Mouse (Mus musculus): ENCODE results near the gene Cpsf7. TPM values are rescaled to one million over a fixed set of nuclear protein-coding genes. Genes with fewer than 3 reads are reported as not detected.
A peak's percentile ranks its signal among the peaks of the same experiment; 100 is the strongest.

Gene Cpsf7
- total and polyA plus RNA-seq, 3 experiments, result 25.6 to 48.8 (median 28.8) TPM

DNA sequence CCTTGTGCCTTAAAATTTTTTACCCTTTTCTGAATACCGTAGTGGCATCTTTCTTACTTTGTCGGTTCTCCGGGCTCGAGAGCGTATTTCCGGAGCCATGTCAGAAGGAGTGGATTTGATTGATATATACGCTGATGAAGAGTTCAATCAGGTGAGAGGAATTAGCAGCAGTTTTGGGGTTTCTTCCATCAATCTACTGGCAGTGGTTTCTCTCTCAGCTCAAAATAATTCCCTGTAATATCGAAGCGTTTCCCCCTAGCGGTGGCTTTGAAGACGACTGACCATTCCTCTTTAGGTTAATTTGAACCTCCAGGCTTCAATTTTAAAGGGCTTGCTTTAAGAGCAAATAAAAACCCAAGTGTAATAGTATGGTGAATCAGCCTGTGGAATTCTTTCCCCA lies 844 bp downstream of the Cpsf7 start, which contains the start of gene Sdhaf2:
Sdhaf2 (minus strand) TSS at position 233 of the 400 bp plus-strand sequence.
- no peak for TF ChIP-seq POLR2AphosphoS2 (IDR thresholded peaks at IDR 0.05; ENCODE audit: low read depth, low read length)
- 0 out of 2 replicates have a peak, but pooled peaks have one; percentile 18 for TF ChIP-seq MAX (IDR thresholded peaks at IDR 0.05; ENCODE audit: low read length)
- no peak for TF ChIP-seq ETS1 (conservative IDR thresholded peaks at IDR 0.05; ENCODE audit: low read depth, low read length)
- no peak for TF ChIP-seq NRF1 (IDR thresholded peaks at IDR 0.05; ENCODE audit: low read depth, low read length)
- 0 out of 2 replicates have a peak, but pooled peaks have one; percentile 12 for TF ChIP-seq IRF4 (IDR thresholded peaks at IDR 0.05; ENCODE audit: low read depth, low read length)
- no peak for TF ChIP-seq MYC (IDR thresholded peaks at IDR 0.05; ENCODE audit: low read depth, low read length)
- 0 out of 2 replicates have a peak, but pooled peaks have one; percentile 35 for TF ChIP-seq TBP (conservative IDR thresholded peaks at IDR 0.05; ENCODE audit: low read depth, low read length)
- no peak for TF ChIP-seq UBTF (IDR thresholded peaks at IDR 0.05; ENCODE audit: low read depth, low read length)
- peak; percentile 87 for TF ChIP-seq SIN3A (IDR thresholded peaks at IDR 0.05; ENCODE audit: low read length)
- 0 out of 2 replicates have a peak, but pooled peaks have one; percentile 63 for TF ChIP-seq E2F4 (IDR thresholded peaks at IDR 0.05; ENCODE audit: insufficient replicate concordance, low read depth, low read length)
- peak; percentile 45 for TF ChIP-seq JUND (conservative IDR thresholded peaks at IDR 0.05; ENCODE audit: low read depth, low read length)
- peak; percentile 62; the same call in 1 of the 2 replicates for TF ChIP-seq CHD1 (IDR thresholded peaks at IDR 0.05; ENCODE audit: low read depth, low read length)
- TF ChIP-seq CTCF (conservative IDR thresholded peaks at IDR 0.05 in 1 of 2, IDR thresholded peaks at IDR 0.05 in 1 of 2; ENCODE audit: low read depth in 2 of 2, low read length in 2 of 2), result peak; percentile 50 to 65; a peak in 3 of 4 replicates
- Histone ChIP-seq H3K4me2 (ENCODE audit: insufficient read depth, low read depth, poor library complexity, severe bottlenecking) (peak within 1 kb of the TSS; percentile 98), H3K79me2 (replicated peaks; ENCODE audit: control insufficient read depth, extremely low read depth, insufficient read depth, poor library complexity, severe bottlenecking) (peaks cover 55% of the 10 kb centered on the region), H3K4me3 (replicated peaks in 1 of 3; ENCODE audit: low read depth in 2 of 3, low read length in 2 of 3, poor library complexity in 1 of 3) (peak within 1 kb of the TSS; percentile 90 to 96 (median 94)), H3K9ac (ENCODE audit: insufficient read depth, low read depth) (peak within 1 kb of the TSS; percentile 98), H3K4me1 (ENCODE audit: control insufficient read depth in 1 of 2, insufficient read depth in 2 of 2) (peaks cover 9 to 54% of the 10 kb centered on the region in 2 experiments), H3K27me3 (replicated peaks) (no peaks in the 10 kb centered on the region), H3K9me3 (replicated peaks; ENCODE audit: low read length) (no peaks in the 10 kb centered on the region), H3K27ac (ENCODE audit: insufficient read depth, low read depth) (peak within 1 kb of the TSS; percentile 92), H3K36me3 (replicated peaks in 1 of 2; ENCODE audit: control insufficient read depth in 1 of 2, insufficient read depth in 1 of 2, low read length in 1 of 2) (peaks cover 11 to 36% of the 10 kb centered on the region in 2 experiments)
- dilution Hi-C loops (cut with MboI; ENCODE audit: extremely low pct_ligation_motif_present, extremely low pct_unique_long_range_greater_than_20kb, low sequenced_read_pairs), result no loop called here
- DNase-seq (ENCODE audit: extremely low read depth), result peak; percentile 70
- in situ Hi-C loops (cut with MboI; ENCODE audit: low pct_ligation_motif_present, low pct_unique_long_range_greater_than_20kb, low sequenced_read_pairs), result no loop called here

DNA sequence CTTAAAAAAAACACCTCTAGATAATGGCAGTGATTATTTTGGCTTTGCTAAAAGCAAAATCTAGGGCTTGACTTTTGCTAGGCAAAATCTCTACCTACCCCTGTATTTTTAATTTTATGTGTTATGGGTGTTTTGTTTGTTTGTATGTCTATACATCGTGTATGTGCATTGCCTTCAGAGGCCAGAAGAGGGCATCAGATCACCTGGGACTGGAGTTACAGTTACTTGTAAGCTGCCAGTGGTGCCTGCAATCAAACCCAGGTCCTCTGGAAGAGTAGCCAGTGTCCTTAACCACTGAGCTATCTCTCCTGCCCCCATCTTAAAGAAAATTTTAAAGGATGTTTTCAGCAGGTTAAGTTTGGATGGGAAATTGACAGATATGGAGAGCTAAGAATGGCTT lies 5.0 kb downstream of the Cpsf7 start:
- H3K9me3 ChIP-seq (replicated peaks; ENCODE audit: low read length), result no peaks in the 10 kb centered on the region
- H3K79me2 ChIP-seq (replicated peaks; ENCODE audit: control insufficient read depth, extremely low read depth, insufficient read depth, poor library complexity, severe bottlenecking), result peaks cover 38% of the 10 kb centered on the region
- TF ChIP-seq CTCF (conservative IDR thresholded peaks at IDR 0.05 in 1 of 2, IDR thresholded peaks at IDR 0.05 in 1 of 2; ENCODE audit: low read depth in 2 of 2, low read length in 2 of 2) (peak in 1 of 2 experiments; percentile 17; a peak in 2 of 4 replicates), MEF2A (IDR thresholded peaks at IDR 0.05; ENCODE audit: borderline replicate concordance, low read depth, low read length) (no peak)
- dilution Hi-C loops (cut with MboI; ENCODE audit: extremely low pct_ligation_motif_present, extremely low pct_unique_long_range_greater_than_20kb, low sequenced_read_pairs) (no loop called here), in situ Hi-C loops (cut with MboI; ENCODE audit: low pct_ligation_motif_present, low pct_unique_long_range_greater_than_20kb, low sequenced_read_pairs) (no loop called here)
- H3K9ac ChIP-seq (ENCODE audit: insufficient read depth, low read depth), result no peak overlapping the region
- peaks cover 40 to 68% of the 10 kb centered on the region in 2 experiments for H3K36me3 ChIP-seq (replicated peaks in 1 of 2; ENCODE audit: control insufficient read depth in 1 of 2, insufficient read depth in 1 of 2, low read length in 1 of 2)
- H3K4me3 ChIP-seq (replicated peaks in 1 of 3; ENCODE audit: low read depth in 2 of 3, low read length in 2 of 3, poor library complexity in 1 of 3), result no peak overlapping the region
- H3K27me3 ChIP-seq (replicated peaks), result no peaks in the 10 kb centered on the region
- DNase-seq (ENCODE audit: extremely low read depth), result no peak
- peaks cover 3 to 23% of the 10 kb centered on the region in 2 experiments; a peak in 3 of 4 replicates for H3K4me1 ChIP-seq (ENCODE audit: control insufficient read depth in 1 of 2, insufficient read depth in 2 of 2)
- H3K4me2 ChIP-seq (ENCODE audit: insufficient read depth, low read depth, poor library complexity, severe bottlenecking), result no peak overlapping the region
- H3K27ac ChIP-seq (ENCODE audit: insufficient read depth, low read depth), result no peak overlapping the region

Data from CH12.LX (cell line).